In the genomic region with DNA sequence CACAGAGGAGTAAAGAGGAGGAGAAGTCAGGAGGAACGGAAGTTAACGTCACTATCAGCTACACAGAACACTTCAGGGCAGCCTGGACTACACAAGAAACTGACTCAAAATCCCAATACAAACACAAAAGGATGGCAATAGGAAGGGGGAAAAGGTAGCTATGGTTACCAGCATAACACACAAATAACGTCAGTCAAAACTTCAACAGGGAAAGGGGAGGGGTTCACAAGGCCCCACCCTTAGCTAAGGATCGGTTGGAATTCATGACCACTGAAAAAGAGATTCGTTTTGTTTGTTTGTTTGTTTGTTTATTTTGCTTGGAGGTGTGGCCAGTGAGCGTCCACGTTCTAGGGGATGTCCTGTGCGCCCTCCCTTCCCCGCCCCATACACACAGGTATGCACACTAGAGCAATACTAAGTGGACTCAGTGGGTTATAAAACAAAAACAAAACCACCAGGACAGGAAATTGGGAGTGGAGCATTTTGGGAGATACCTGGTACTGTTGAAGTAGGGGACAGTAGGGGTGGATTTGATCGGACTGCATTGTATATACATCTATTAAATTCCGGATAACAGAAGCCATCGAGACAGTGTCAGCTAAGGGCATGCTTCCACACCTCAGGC, we compare ENCODE assay signal across 8 mouse cellular contexts. TPM values are rescaled to one million over a fixed set of nuclear protein-coding genes. Genes with fewer than 3 reads are reported as not detected.
DNase-seq lines count a peak whose midpoint lies in the region; ATAC-seq and TF ChIP-seq lines count a peak whose summit lies in the region.

No protein-coding gene starts in this region.

- H3K4me1 ChIP-seq in bone marrow, adult 2 months (ENCODE audit: control insufficient read depth, insufficient read depth, low read length): no peaks in the 10 kb centered on the region
- H3K4me1 ChIP-seq in heart, postnatal 0 days (ENCODE audit: control insufficient read depth, insufficient read depth): peaks cover 7% of the 10 kb centered on the region
- H3K4me1 ChIP-seq in liver, postnatal 0 days (ENCODE audit: insufficient read depth): peaks cover 5% of the 10 kb centered on the region; the same call in 1 of the 2 replicates
- H3K4me1 ChIP-seq in small intestine, adult 2 months (ENCODE audit: control insufficient read depth, insufficient read depth, insufficient read length, low read length): peaks cover 2% of the 10 kb centered on the region; the same call in 1 of the 2 replicates

- H3K27me3 ChIP-seq in heart, postnatal 0 days (ENCODE audit: control insufficient read depth, insufficient read depth, low read length): no peaks in the 10 kb centered on the region
- no peaks in the 10 kb centered on the region for H3K27me3 ChIP-seq in liver, postnatal 0 days (ENCODE audit: insufficient read depth, low read length)
- H3K27me3 ChIP-seq in small intestine, adult 2 months (ENCODE audit: control insufficient read depth, insufficient read depth, low read length): no peaks in the 10 kb centered on the region

- H3K9me3 ChIP-seq in heart, postnatal 0 days (replicated peaks; ENCODE audit: control insufficient read depth, low read length): no peaks in the 10 kb centered on the region
- H3K9me3 ChIP-seq in liver, postnatal 0 days (ENCODE audit: low read length): no peaks in the 10 kb centered on the region

- no peak for TF ChIP-seq POLR2A in bone marrow, adult 2 months (IDR thresholded peaks at IDR 0.05; ENCODE audit: borderline replicate concordance, control insufficient read depth, low read depth, low read length)
- no peak for TF ChIP-seq POLR2A in small intestine, adult 2 months (IDR thresholded peaks at IDR 0.05; ENCODE audit: low read depth, low read length)

- TF ChIP-seq EP300 in heart, postnatal 0 days (IDR thresholded peaks at IDR 0.05; ENCODE audit: low read depth): no peak
- TF ChIP-seq EP300 in liver, postnatal 0 days (IDR thresholded peaks at IDR 0.05; ENCODE audit: low read depth): no peak

- H3K4me2 ChIP-seq in heart, postnatal 0 days (ENCODE audit: low read depth, low read length): peak overlapping the region; percentile 95
- peak overlapping the region; percentile 90 for H3K4me2 ChIP-seq in liver, postnatal 0 days (ENCODE audit: low read depth, low read length)

- WGBS in bone marrow, adult 2 months: 10% methylated on average over 12 of the region's 12 CpGs
- WGBS in heart, postnatal 0 days: 4% methylated on average over 12 of the region's 12 CpGs
- 6% methylated on average over 12 of the region's 12 CpGs for WGBS in liver, postnatal 0 days (ENCODE audit: insufficient replicate concordance)
- WGBS in small intestine, adult 2 months: 4% methylated on average over 12 of the region's 12 CpGs

- H3K36me3 ChIP-seq in heart, postnatal 0 days (replicated peaks; ENCODE audit: control insufficient read depth, insufficient read depth, low read length): no peaks in the 10 kb centered on the region
- no peaks in the 10 kb centered on the region for H3K36me3 ChIP-seq in liver, postnatal 0 days (replicated peaks; ENCODE audit: insufficient read depth, low read length)
- H3K36me3 ChIP-seq in small intestine, adult 2 months (ENCODE audit: control insufficient read depth, insufficient read depth, low read length): no peaks in the 10 kb centered on the region

- peak; percentile 8 for DNase-seq in layer of hippocampus, adult 9-10 months (ENCODE audit: low spot score)
- no peak for DNase-seq in layer of hippocampus, postnatal 36 days
- DNase-seq in heart, postnatal 0 days (ENCODE audit: low spot score): peak; percentile 24
- no peak for DNase-seq in liver, postnatal 0 days
- DNase-seq in layer of hippocampus, postnatal 14 days (ENCODE audit: low spot score in 2 of 2): no peak
- no peak for DNase-seq in urinary bladder, postnatal 10 days (ENCODE audit: low spot score)

- ATAC-seq in heart, postnatal 0 days (ENCODE audit: insufficient read depth, low read depth): no peak
- peak; percentile 30 for ATAC-seq in liver, postnatal 0 days

- H3K9ac ChIP-seq in heart, postnatal 0 days (replicated peaks; ENCODE audit: low read depth, low read length): peak overlapping the region; percentile 53
- peak overlapping the region; percentile 70 for H3K9ac ChIP-seq in liver, postnatal 0 days (replicated peaks)

- peak overlapping the region; percentile 77; the same call in 1 of the 2 replicates for H3K27ac ChIP-seq in bone marrow, adult 2 months (ENCODE audit: control insufficient read depth, insufficient read depth, low read depth, low read length, poor library complexity)
- peak overlapping the region; percentile 88 for H3K27ac ChIP-seq in heart, postnatal 0 days (ENCODE audit: low read depth)
- peak overlapping the region; percentile 90 for H3K27ac ChIP-seq in liver, postnatal 0 days (ENCODE audit: low read depth)
- no peak overlapping the region for H3K27ac ChIP-seq in small intestine, adult 2 months (ENCODE audit: insufficient read depth, low read depth, low read length)

- H3K4me3 ChIP-seq in bone marrow, adult 2 months (replicated peaks; ENCODE audit: control insufficient read depth, low read depth, low read length): peak overlapping the region; percentile 95
- H3K4me3 ChIP-seq in heart, postnatal 0 days (ENCODE audit: low read depth, low read length): peak overlapping the region; percentile 91
- H3K4me3 ChIP-seq in liver, postnatal 0 days (ENCODE audit: low read depth, low read length): peak overlapping the region; percentile 83
- peak overlapping the region; percentile 94 for H3K4me3 ChIP-seq in small intestine, adult 2 months (ENCODE audit: low read depth, low read length)

- TF ChIP-seq CTCF in bone marrow, adult 2 months (IDR thresholded peaks at IDR 0.05; ENCODE audit: control insufficient read depth, insufficient read depth, low read length): no peak
- no peak for TF ChIP-seq CTCF in heart, postnatal 0 days (IDR thresholded peaks at IDR 0.05; ENCODE audit: low read depth)
- no peak for TF ChIP-seq CTCF in liver, postnatal 0 days (IDR thresholded peaks at IDR 0.05; ENCODE audit: low read depth)
- TF ChIP-seq CTCF in small intestine, adult 2 months (IDR thresholded peaks at IDR 0.05; ENCODE audit: extremely low read depth, insufficient read length, insufficient replicate concordance, low read depth, low read length): no peak

RNA-seq across cellular contexts. Expression of a gene that starts 0.7 kb away (rescaled TPM):
- total RNA-seq in layer of hippocampus, postnatal 36 days (2021): 1 to 10 TPM; 4.3 to 5.3 TPM
- 0.42 and 0.49 TPM in 2 replicates for polyA plus RNA-seq in bone marrow, adult 2 months (2011; ENCODE audit: insufficient read depth, insufficient read length, low replicate concordance, missing spikeins)
- total RNA-seq in heart, postnatal 0 days (2014; rRNA removed; ENCODE audit: low replicate concordance): 0.12 and 1.0 TPM in 2 replicates
- 1.3 and 1.4 TPM in 2 replicates for polyA plus RNA-seq in heart, postnatal 0 days (2015; fragmentation: Nextera tagmentation; extraction: Ambion mirVana)
- polyA plus RNA-seq in liver, postnatal 0 days (2015; fragmentation: Nextera tagmentation; extraction: Ambion mirVana): 0.41 and 0.59 TPM in 2 replicates
- polyA plus RNA-seq in small intestine, adult 2 months (2012; rRNA removed): 0.06 TPM in 1 of 2 replicates, not detected in the other
- 1 to 10 TPM; 4.4 to 5.0 TPM for total RNA-seq in layer of hippocampus, postnatal 14 days (2021)

RNA-seq across cellular contexts. Expression of a gene that starts 37.5 kb away (rescaled TPM):
- total RNA-seq in layer of hippocampus, postnatal 36 days (2021): 1 to 10 TPM; 2.5 to 2.8 TPM
- polyA plus RNA-seq in bone marrow, adult 2 months (2011; ENCODE audit: insufficient read depth, insufficient read length, low replicate concordance, missing spikeins): not detected in 2 replicates
- total RNA-seq in heart, postnatal 0 days (2014; rRNA removed; ENCODE audit: low replicate concordance): 2.8 TPM in 1 of 2 replicates, not detected in the other
- 2.4 and 2.6 TPM in 2 replicates for polyA plus RNA-seq in heart, postnatal 0 days (2015; fragmentation: Nextera tagmentation; extraction: Ambion mirVana)
- 0.66 and 0.78 TPM in 2 replicates for polyA plus RNA-seq in liver, postnatal 0 days (2015; fragmentation: Nextera tagmentation; extraction: Ambion mirVana)
- polyA plus RNA-seq in small intestine, adult 2 months (2012; rRNA removed): not detected in 2 replicates
- total RNA-seq in layer of hippocampus, postnatal 14 days (2021): 1 to 10 TPM; 2.9 to 3.5 TPM

RNA-seq across cellular contexts. Expression of a gene that starts 48.1 kb away (rescaled TPM):
- 1 to 10 TPM; 2.3 to 2.5 TPM for total RNA-seq in layer of hippocampus, postnatal 36 days (2021)
- polyA plus RNA-seq in bone marrow, adult 2 months (2011; ENCODE audit: insufficient read depth, insufficient read length, low replicate concordance, missing spikeins): 0.81 TPM in 1 of 2 replicates, not detected in the other
- 1.3 TPM in 1 of 2 replicates, not detected in the other for total RNA-seq in heart, postnatal 0 days (2014; rRNA removed; ENCODE audit: low replicate concordance)
- polyA plus RNA-seq in heart, postnatal 0 days (2015; fragmentation: Nextera tagmentation; extraction: Ambion mirVana): 0.60 and 0.89 TPM in 2 replicates
- polyA plus RNA-seq in liver, postnatal 0 days (2015; fragmentation: Nextera tagmentation; extraction: Ambion mirVana): 1.4 and 2.2 TPM in 2 replicates
- polyA plus RNA-seq in small intestine, adult 2 months (2012; rRNA removed): 1.1 and 1.5 TPM in 2 replicates
- total RNA-seq in layer of hippocampus, postnatal 14 days (2021): 1 to 10 TPM; 2.3 to 2.7 TPM

RNA-seq across cellular contexts. Expression of a gene that starts 55.8 kb away (rescaled TPM):
- under 1 TPM; 0.61 to 0.67 TPM for total RNA-seq in layer of hippocampus, postnatal 36 days (2021)
- polyA plus RNA-seq in bone marrow, adult 2 months (2011; ENCODE audit: insufficient read depth, insufficient read length, low replicate concordance, missing spikeins): 0.47 and 0.79 TPM in 2 replicates
- total RNA-seq in heart, postnatal 0 days (2014; rRNA removed; ENCODE audit: low replicate concordance): 0.15 TPM in 1 of 2 replicates, not detected in the other
- 0.16 and 0.22 TPM in 2 replicates for polyA plus RNA-seq in heart, postnatal 0 days (2015; fragmentation: Nextera tagmentation; extraction: Ambion mirVana)
- polyA plus RNA-seq in liver, postnatal 0 days (2015; fragmentation: Nextera tagmentation; extraction: Ambion mirVana): 0.13 and 0.18 TPM in 2 replicates
- 0.03 and 0.06 TPM in 2 replicates for polyA plus RNA-seq in small intestine, adult 2 months (2012; rRNA removed)
- under 1 TPM; 0.12 to 0.44 TPM for total RNA-seq in layer of hippocampus, postnatal 14 days (2021)

Comparison
In these comparisons a context has a peak if more than half of its experiments do, and no peak if none do; other contexts are left out.
1. DNase-seq: peak in layer of hippocampus, adult 9-10 months (single experiment) and heart, postnatal 0 days (single experiment); none in layer of hippocampus, postnatal 36 days (0 of 2), liver, postnatal 0 days (single experiment), layer of hippocampus, postnatal 14 days (0 of 2) and urinary bladder, postnatal 10 days (single experiment).
2. Peak in every context shown above with its lines, with median percentiles within 50 percentile points of each other: H3K4me3 ChIP-seq.